Mouse (Mus musculus) hindbrain, embryonic 15.5 days (tissue): Measurements from ENCODE around the gene Tmem170b. TPM values are rescaled to one million over a fixed set of nuclear protein-coding genes. Genes with fewer than 3 reads are reported as not detected.

Experiments
- ATAC-seq: fragments of 200-750 bp; cut with Nextera tagmentation; 2 replicates; pipeline ENCODE4 v1.8.0; 2017; ENCODE audit warnings: low read depth, moderate number of reproducible peaks, moderate TSS enrichment; ENCODE audit not compliant: low FRiP score
- H3K27ac ChIP-seq: fragments of 300-500 bp; sonication (generic); replicated peaks from 2 replicates; pipeline ENCODE4 v1.5.1; 2015; ENCODE audit warnings: mild to moderate bottlenecking, inconsistent platforms
- H3K27me3 ChIP-seq: fragments of 300-500 bp; sonication (generic); 2 replicates; pipeline ENCODE4 v1.6.1; 2015; ENCODE audit warnings: control low read depth, inconsistent platforms
- H3K36me3 ChIP-seq: fragments of 300-500 bp; sonication (generic); 2 replicates; pipeline ENCODE4 v1.6.1; 2015; ENCODE audit warnings: control low read depth, inconsistent platforms
- H3K4me1 ChIP-seq: fragments of 300-500 bp; sonication (generic); replicated peaks from 2 replicates; pipeline ENCODE4 v1.6.1; 2015; ENCODE audit warnings: control low read depth, inconsistent platforms
- H3K4me2 ChIP-seq: fragments of 300-500 bp; sonication (generic); 2 replicates; pipeline ENCODE4 v1.6.1; 2015; ENCODE audit warnings: moderate library complexity, mild to moderate bottlenecking, inconsistent platforms
- H3K4me3 ChIP-seq: fragments of 300-500 bp; sonication (generic); 2 replicates; pipeline ENCODE4 v1.5.1; 2015; ENCODE audit warnings: mild to moderate bottlenecking, inconsistent platforms
- H3K9ac ChIP-seq: fragments of 300-500 bp; sonication (generic); 2 replicates; pipeline ENCODE4 v1.6.1; 2015; ENCODE audit warnings: inconsistent platforms
- H3K9me3 ChIP-seq: fragments of 300-500 bp; sonication (generic); 2 replicates; pipeline ENCODE4 v1.6.1; 2016; ENCODE audit warnings: control low read depth, inconsistent platforms
- WGBS: fragments of 180-500 bp; shearing (Covaris S2); methylation state at CpG from one replicate; pipeline ENCODE4 v1.1.7; 2015; 5-methylcytosine and 5-hydroxymethylcytosine counted together
- polyA plus RNA-seq: library from polyadenylated mRNA; unstranded; fragments of >200 nt; fragmentation: Nextera tagmentation; extraction: Ambion mirVana; gene quantifications from 2 replicates; pipeline ENCODE4 v1.2.1, GENCODE M21; 2015

Tmem170b gene
- polyA plus RNA-seq, 1 experiment from 2014 or later, result 47.3 TPM

- Histone ChIP-seq H3K27ac (no peak overlapping the region), H3K4me1 (peaks cover 6% of the 10 kb centered on the region; the same call in 1 of the 2 replicates), H3K4me3 (no peak overlapping the region), H3K9me3 (no peaks in the 10 kb centered on the region), H3K4me2 (no peak overlapping the region), H3K9ac (no peak overlapping the region), H3K27me3 (no peaks in the 10 kb centered on the region), H3K36me3 (no peaks in the 10 kb centered on the region)
- 79% methylated on average over 4 of the region's 4 CpGs for WGBS
- ATAC-seq, result peak; percentile 40; the same call in 1 of the 2 replicates
Measured at GRCm38 (mm10) chr13:41620132-41620531, 14.4 kb downstream of the Tmem170b start.

- no peak overlapping the region for H3K9ac ChIP-seq
- H3K4me1 ChIP-seq, result peaks cover 24% of the 10 kb centered on the region
- H3K27me3 ChIP-seq, result no peaks in the 10 kb centered on the region
- no peak for ATAC-seq
- H3K9me3 ChIP-seq, result no peaks in the 10 kb centered on the region
- H3K4me2 ChIP-seq, result no peak overlapping the region
- no peak overlapping the region for H3K27ac ChIP-seq
- H3K36me3 ChIP-seq, result peaks cover 2% of the 10 kb centered on the region; the same call in 1 of the 2 replicates
- WGBS, result 98% methylated on average over 1 of the region's 1 CpGs
- H3K4me3 ChIP-seq, result no peak overlapping the region
Measured at GRCm38 (mm10) chr13:41624123-41624522, 18.4 kb downstream of the Tmem170b start.

DNA sequence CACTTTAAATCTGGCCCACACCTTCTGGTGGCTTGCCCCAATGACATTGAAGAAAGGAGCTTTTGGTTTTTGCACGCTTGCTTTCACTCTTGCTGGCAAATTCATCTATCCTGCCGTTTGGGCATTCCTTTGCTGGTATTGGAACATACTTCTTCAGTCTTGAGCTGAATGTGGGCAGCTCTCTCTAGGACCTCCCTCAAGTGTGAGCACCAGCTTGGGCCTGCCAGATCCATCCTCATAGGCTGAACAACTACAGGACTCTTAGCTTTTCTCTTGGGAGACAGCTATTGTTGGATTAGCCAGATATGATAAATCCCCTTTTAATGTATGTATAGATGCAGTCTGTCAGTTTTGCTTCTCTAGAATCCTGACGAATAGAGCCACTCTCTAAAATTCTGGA, 19.5 kb downstream of the Tmem170b start:
- Histone ChIP-seq H3K36me3 (peaks cover 2% of the 10 kb centered on the region; the same call in 1 of the 2 replicates), H3K4me1 (peaks cover 24% of the 10 kb centered on the region), H3K27ac (no peak overlapping the region), H3K9ac (no peak overlapping the region), H3K4me3 (no peak overlapping the region), H3K27me3 (no peaks in the 10 kb centered on the region), H3K9me3 (no peaks in the 10 kb centered on the region), H3K4me2 (no peak overlapping the region)
- WGBS, result 85% methylated on average over 3 of the region's 3 CpGs
- no peak for ATAC-seq

DNA sequence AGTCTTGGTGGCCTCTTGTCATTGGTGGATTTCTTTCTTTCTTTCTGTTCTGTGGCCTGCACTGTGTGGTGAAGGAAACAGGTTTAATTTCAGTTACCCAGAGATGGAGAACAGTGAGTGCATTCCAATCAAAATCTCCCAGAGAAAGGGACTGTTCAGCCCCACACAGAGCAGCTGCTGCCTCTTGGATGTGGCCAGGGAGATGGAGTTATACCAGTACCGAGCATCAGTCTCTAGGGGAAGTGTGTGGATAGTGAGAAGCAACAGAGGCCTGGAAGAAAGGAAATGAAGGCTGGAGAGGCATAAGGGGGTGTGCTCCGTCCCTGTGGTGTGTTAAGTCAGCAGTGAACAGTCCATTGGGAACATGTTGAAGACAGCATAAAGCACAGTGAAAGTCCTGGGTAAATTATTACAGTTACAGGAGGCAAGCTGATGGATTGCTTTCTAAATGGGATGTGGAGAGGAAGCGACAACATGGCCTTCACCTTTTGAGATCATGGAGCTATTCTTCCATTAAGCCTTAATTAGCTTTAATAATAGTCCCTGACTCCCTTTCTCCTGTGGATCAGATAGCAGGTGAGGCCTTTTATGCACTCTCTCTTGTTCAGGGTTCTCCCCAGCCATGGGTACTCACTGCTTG, 21.7 kb downstream of the Tmem170b start:
- no peak for ATAC-seq
- peaks cover 2% of the 10 kb centered on the region; the same call in 1 of the 2 replicates for H3K36me3 ChIP-seq
- WGBS, result 44% methylated on average over 3 of the region's 3 CpGs
- no peak overlapping the region for H3K4me3 ChIP-seq
- H3K4me2 ChIP-seq, result no peak overlapping the region
- no peak overlapping the region for H3K27ac ChIP-seq
- H3K27me3 ChIP-seq, result no peaks in the 10 kb centered on the region
- peaks cover 24% of the 10 kb centered on the region for H3K4me1 ChIP-seq
- H3K9ac ChIP-seq, result no peak overlapping the region
- no peaks in the 10 kb centered on the region for H3K9me3 ChIP-seq

GRCm38 (mm10) chr13:41634401-41634818, 28.7 kb downstream of the Tmem170b start:
- peak; percentile 77 for ATAC-seq
- Histone ChIP-seq H3K36me3 (no peaks in the 10 kb centered on the region), H3K4me2 (no peak overlapping the region), H3K27ac (no peak overlapping the region), H3K4me3 (no peak overlapping the region), H3K9me3 (no peaks in the 10 kb centered on the region), H3K9ac (no peak overlapping the region), H3K27me3 (no peaks in the 10 kb centered on the region), H3K4me1 (no peaks in the 10 kb centered on the region)
- 29% methylated on average over 13 of the region's 13 CpGs for WGBS

GRCm38 (mm10) chr13:41638083-41638482, 32.4 kb downstream of the Tmem170b start:
- no peaks in the 10 kb centered on the region for H3K27me3 ChIP-seq
- H3K36me3 ChIP-seq, result no peaks in the 10 kb centered on the region
- no peak overlapping the region for H3K4me3 ChIP-seq
- ATAC-seq, result no peak
- no peak overlapping the region for H3K4me2 ChIP-seq
- H3K9ac ChIP-seq, result no peak overlapping the region
- no peaks in the 10 kb centered on the region for H3K4me1 ChIP-seq
- H3K9me3 ChIP-seq, result no peaks in the 10 kb centered on the region
- 92% methylated on average over 4 of the region's 4 CpGs for WGBS
- H3K27ac ChIP-seq, result no peak overlapping the region

GRCm38 (mm10) chr13:41642851-41643250, 37.1 kb downstream of the Tmem170b start:
- no peak overlapping the region for H3K4me3 ChIP-seq
- 21% methylated on average over 6 of the region's 6 CpGs for WGBS
- no peak for ATAC-seq
- H3K4me2 ChIP-seq, result no peak overlapping the region
- H3K9me3 ChIP-seq, result no peaks in the 10 kb centered on the region
- H3K36me3 ChIP-seq, result no peaks in the 10 kb centered on the region
- no peak overlapping the region for H3K27ac ChIP-seq
- no peaks in the 10 kb centered on the region for H3K27me3 ChIP-seq
- 0 out of 2 replicates have a peak, but pooled peaks cover 3% of the 10 kb centered on the region for H3K4me1 ChIP-seq
- H3K9ac ChIP-seq, result no peak overlapping the region

DNA sequence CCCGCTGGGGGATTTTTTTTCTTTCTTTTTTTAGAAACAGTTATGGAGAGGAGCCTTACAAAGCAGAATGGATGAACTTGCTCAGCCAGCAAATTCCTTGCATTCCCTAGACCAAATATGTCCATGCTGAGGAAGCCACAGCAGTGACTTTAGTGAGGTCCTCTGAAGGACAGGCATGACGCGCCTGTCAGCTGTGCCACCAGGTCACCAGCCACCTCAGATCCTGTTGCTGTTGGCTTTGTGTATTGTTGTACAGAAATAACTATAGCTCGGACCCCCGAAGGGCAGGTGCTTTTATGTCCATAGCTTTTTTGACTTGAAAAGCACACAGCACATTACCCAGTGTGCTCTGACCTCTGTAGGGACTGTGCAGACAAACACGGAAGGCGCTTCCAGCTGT, 38.1 kb downstream of the Tmem170b start:
- Histone ChIP-seq H3K27me3 (no peaks in the 10 kb centered on the region), H3K4me2 (no peak overlapping the region), H3K36me3 (no peaks in the 10 kb centered on the region), H3K4me3 (no peak overlapping the region), H3K4me1 (0 out of 2 replicates have a peak, but pooled peaks cover 3% of the 10 kb centered on the region), H3K9ac (no peak overlapping the region), H3K27ac (no peak overlapping the region), H3K9me3 (no peaks in the 10 kb centered on the region)
- ATAC-seq, result peak; percentile 55; the same call in 1 of the 2 replicates
- WGBS, result 56% methylated on average over 7 of the region's 7 CpGs

DNA sequence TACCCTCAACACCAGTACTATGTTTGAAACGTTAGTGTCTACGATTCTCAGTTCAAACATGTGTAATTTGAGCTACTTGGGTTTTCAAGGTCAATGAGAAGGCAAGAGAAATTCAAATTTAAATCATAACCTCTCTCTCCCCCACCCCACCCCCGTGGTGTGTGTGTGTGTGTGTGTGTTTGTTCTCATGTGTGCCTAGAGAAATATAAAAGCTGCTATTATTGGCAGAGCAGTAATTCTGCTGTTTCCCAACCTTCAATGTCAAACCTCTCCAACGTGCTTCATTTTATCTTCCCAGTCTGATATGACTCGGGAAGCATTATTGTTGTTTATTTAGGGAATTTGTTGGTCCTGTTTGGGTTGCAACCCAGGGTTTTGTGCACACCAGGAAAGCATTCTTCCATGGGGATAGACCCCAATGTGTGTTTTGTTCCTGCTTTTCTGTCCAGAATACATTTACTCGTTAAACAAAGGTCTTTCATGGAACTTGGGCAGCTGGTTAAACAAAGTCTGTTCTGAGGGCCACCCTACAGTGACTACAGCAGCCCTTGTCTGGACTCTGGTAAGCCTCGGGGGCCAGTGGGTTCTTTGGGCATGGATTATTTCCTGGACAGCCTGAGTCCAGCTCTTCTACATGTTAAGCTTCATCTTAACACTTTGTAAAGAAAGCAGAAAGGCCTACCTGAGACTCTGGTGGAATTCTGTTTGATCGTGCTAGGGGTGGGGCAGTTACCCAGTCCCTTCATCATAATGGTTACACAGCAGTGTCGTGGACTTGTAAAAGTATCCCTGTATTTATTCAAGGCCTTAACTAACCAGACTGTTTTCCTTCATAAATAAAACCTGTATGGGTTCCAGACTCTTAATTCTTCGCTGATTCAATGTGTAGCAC, 39.1 kb downstream of the Tmem170b start:
- no peak overlapping the region for H3K4me2 ChIP-seq
- H3K4me1 ChIP-seq, result 0 out of 2 replicates have a peak, but pooled peaks cover 3% of the 10 kb centered on the region
- no peaks in the 10 kb centered on the region for H3K36me3 ChIP-seq
- ATAC-seq, result no peak
- no peak overlapping the region for H3K4me3 ChIP-seq
- no peaks in the 10 kb centered on the region for H3K27me3 ChIP-seq
- H3K27ac ChIP-seq, result no peak overlapping the region
- no peak overlapping the region for H3K9ac ChIP-seq
- H3K9me3 ChIP-seq, result no peaks in the 10 kb centered on the region
- 47% methylated on average over 10 of the region's 10 CpGs for WGBS

DNA sequence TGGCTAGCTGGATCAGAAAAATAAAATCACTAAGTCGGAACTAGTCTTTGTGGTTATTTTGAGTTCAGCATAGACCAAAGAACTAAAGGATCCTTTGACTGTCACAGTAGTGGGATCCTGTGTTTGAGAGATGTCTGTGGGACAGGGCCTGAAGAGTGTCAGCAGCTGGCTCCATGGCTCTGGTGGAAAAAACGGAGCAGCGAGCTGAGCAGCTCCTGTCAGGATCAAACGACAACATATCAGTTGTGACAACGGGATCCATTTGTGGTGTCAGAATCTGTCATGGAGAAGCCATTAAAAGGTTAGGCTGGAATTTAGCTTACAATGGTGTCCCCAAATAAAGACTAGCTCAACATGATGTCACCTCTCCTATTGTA, 39.8 kb downstream of the Tmem170b start:
- 59% methylated on average over 5 of the region's 5 CpGs for WGBS
- Histone ChIP-seq H3K27ac (no peak overlapping the region), H3K4me3 (no peak overlapping the region), H3K36me3 (no peaks in the 10 kb centered on the region), H3K9ac (no peak overlapping the region), H3K27me3 (no peaks in the 10 kb centered on the region), H3K9me3 (no peaks in the 10 kb centered on the region), H3K4me2 (no peak overlapping the region), H3K4me1 (0 out of 2 replicates have a peak, but pooled peaks cover 3% of the 10 kb centered on the region)
- ATAC-seq, result no peak

DNA sequence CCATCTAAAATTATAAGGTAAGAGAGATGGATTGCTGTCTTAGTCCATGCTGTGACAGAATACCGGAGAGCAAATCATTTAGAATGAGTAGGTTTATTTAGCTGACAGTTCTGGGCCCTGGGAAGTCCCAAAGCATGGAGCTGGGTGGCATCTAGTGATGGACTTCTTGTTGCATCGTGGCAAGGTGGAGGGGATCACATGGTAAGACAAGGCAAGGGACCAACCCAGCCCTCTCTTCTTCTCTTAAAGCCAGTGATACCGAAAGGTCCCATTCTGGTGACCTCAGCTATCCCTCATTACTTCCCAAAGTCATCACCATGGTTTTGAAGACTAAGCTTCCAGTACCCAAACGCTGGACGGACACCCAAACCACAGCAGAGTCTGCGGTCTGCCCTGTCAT, 42.3 kb downstream of the Tmem170b start:
- Histone ChIP-seq H3K36me3 (no peaks in the 10 kb centered on the region), H3K4me1 (0 out of 2 replicates have a peak, but pooled peaks cover 3% of the 10 kb centered on the region), H3K4me3 (no peak overlapping the region), H3K9me3 (no peaks in the 10 kb centered on the region), H3K27me3 (no peaks in the 10 kb centered on the region), H3K4me2 (no peak overlapping the region), H3K27ac (no peak overlapping the region), H3K9ac (no peak overlapping the region)
- 73% methylated on average over 6 of the region's 6 CpGs for WGBS
- no peak for ATAC-seq

- H3K27ac ChIP-seq, result no peak overlapping the region
- no peaks in the 10 kb centered on the region for H3K36me3 ChIP-seq
- H3K4me3 ChIP-seq, result no peak overlapping the region
- H3K4me1 ChIP-seq, result no peaks in the 10 kb centered on the region
- no peak overlapping the region for H3K9ac ChIP-seq
- H3K9me3 ChIP-seq, result no peaks in the 10 kb centered on the region
- no peak overlapping the region for H3K4me2 ChIP-seq
- WGBS, result 85% methylated on average over 7 of the region's 7 CpGs
- no peaks in the 10 kb centered on the region for H3K27me3 ChIP-seq
- ATAC-seq, result no peak
Measured at GRCm38 (mm10) chr13:41650665-41651064, 45.0 kb downstream of the Tmem170b start.
